Mouse (Mus musculus): ENCODE measurements at regions not wholly inside any gene's neighbourhood (a gene's known extent, or its start where the extent isn't known, plus 50 kb on each side); places are given as distances from the start of the nearest gene placed in this dataset.

DNA sequence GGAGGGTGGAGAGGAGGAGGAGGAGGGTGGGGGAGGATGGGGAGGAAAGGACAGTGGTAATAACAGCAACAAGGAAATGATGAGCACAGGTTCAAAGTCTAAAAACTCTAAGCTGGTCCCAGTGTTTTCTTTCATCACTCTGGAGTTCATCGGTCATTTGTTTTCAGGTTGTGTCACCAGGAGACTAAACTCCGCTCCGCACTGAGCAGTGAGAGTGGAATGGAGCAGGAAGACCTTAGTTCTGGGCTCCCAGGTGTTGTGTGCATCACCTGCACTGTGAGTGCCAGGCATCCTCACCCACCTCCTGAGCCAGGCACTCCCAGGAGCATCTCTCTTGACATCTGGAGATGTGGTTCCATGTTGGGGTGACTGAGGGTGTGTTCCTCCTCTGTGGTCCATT, 241.3 kb upstream of the 1700056E22Rik start:
- H3K4me1 ChIP-seq (ENCODE audit: control insufficient read depth in 1 of 2, insufficient read depth in 2 of 2, low read length in 2 of 2) = no peaks in the 10 kb centered on the region
- no peak for TF ChIP-seq SIN3A (IDR thresholded peaks at IDR 0.05; ENCODE audit: low read length)
- no peak for TF ChIP-seq MEF2A (IDR thresholded peaks at IDR 0.05; ENCODE audit: extremely low read depth, insufficient replicate concordance, low read depth, low read length, poor library complexity, severe bottlenecking)
- TF ChIP-seq MXI1 (IDR thresholded peaks at IDR 0.05; ENCODE audit: low read depth, low read length) = no peak
- TF ChIP-seq KAT2A (conservative IDR thresholded peaks at IDR 0.05; ENCODE audit: low read depth, low read length) = no peak
- H3K36me3 ChIP-seq (ENCODE audit: control insufficient read depth in 1 of 2, insufficient read depth in 2 of 2, low read length in 2 of 2) = no peaks in the 10 kb centered on the region
- no peak overlapping the region for H3K4me3 ChIP-seq (ENCODE audit: control insufficient read depth in 1 of 2, insufficient read depth in 1 of 2, low read depth in 2 of 2, low read length in 2 of 2)
- no peaks in the 10 kb centered on the region for H3K27me3 ChIP-seq (ENCODE audit: control insufficient read depth in 1 of 2, insufficient read depth in 2 of 2, low read length in 2 of 2)
- no peak overlapping the region for H3K27ac ChIP-seq (ENCODE audit: control insufficient read depth, low read depth, low read length)
- no peaks in the 10 kb centered on the region for H3K79me2 ChIP-seq (ENCODE audit: control insufficient read depth, insufficient read depth, low read length, poor library complexity)
- DNase-seq (ENCODE audit: low read depth, low spot score) = no peak
- no peak overlapping the region for H3K9ac ChIP-seq (ENCODE audit: control insufficient read depth, low read depth, low read length, poor library complexity, severe bottlenecking)
- H3K9me3 ChIP-seq (replicated peaks; ENCODE audit: insufficient read depth, low read length) = no peaks in the 10 kb centered on the region

DNA sequence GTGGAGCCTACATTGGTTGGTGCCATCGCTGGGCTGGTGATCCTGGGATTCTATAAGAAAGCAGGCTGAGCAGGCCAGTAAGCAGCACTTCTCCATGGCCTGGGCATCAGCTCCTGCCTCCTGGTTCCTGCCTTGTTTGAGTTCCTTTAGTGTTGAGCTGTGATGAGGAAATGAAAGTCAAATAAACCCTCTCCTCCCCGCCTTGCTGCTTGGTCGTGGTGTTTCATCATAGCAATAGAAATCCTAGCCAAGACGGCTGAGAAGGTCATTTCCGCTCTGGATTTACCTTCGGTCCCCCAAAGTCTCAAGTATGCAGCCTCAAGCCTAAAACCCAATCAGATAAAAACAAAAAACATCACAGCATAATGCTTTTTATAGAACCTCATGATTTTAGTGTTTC, 240.6 kb upstream of the 1700056E22Rik start:
- DNase-seq (ENCODE audit: low read depth, low spot score) = no peak
- Histone ChIP-seq H3K9ac (ENCODE audit: control insufficient read depth, low read depth, low read length, poor library complexity, severe bottlenecking) (no peak overlapping the region), H3K27ac (ENCODE audit: control insufficient read depth, low read depth, low read length) (no peak overlapping the region), H3K27me3 (ENCODE audit: control insufficient read depth in 1 of 2, insufficient read depth in 2 of 2, low read length in 2 of 2) (no peaks in the 10 kb centered on the region), H3K79me2 (ENCODE audit: control insufficient read depth, insufficient read depth, low read length, poor library complexity) (no peaks in the 10 kb centered on the region), H3K4me1 (ENCODE audit: control insufficient read depth in 1 of 2, insufficient read depth in 2 of 2, low read length in 2 of 2) (no peaks in the 10 kb centered on the region), H3K4me3 (ENCODE audit: control insufficient read depth in 1 of 2, insufficient read depth in 1 of 2, low read depth in 2 of 2, low read length in 2 of 2) (no peak overlapping the region), H3K36me3 (ENCODE audit: control insufficient read depth in 1 of 2, insufficient read depth in 2 of 2, low read length in 2 of 2) (no peaks in the 10 kb centered on the region), H3K9me3 (replicated peaks; ENCODE audit: insufficient read depth, low read length) (no peaks in the 10 kb centered on the region)
- no peak for TF ChIP-seq KAT2A (conservative IDR thresholded peaks at IDR 0.05; ENCODE audit: low read depth, low read length)
- TF ChIP-seq SIN3A (IDR thresholded peaks at IDR 0.05; ENCODE audit: low read length) = no peak
- TF ChIP-seq MYB (IDR thresholded peaks at IDR 0.05; ENCODE audit: low read depth, low read length) = no peak
- TF ChIP-seq NELFE (IDR thresholded peaks at IDR 0.05; ENCODE audit: low read depth, low read length) = no peak
- TF ChIP-seq MXI1 (IDR thresholded peaks at IDR 0.05; ENCODE audit: low read depth, low read length) = no peak
- TF ChIP-seq ETS1 (IDR thresholded peaks at IDR 0.05; ENCODE audit: low read depth, low read length) = no peak
- TF ChIP-seq POLR2A (IDR thresholded peaks at IDR 0.05; ENCODE audit: control insufficient read depth in 1 of 2, insufficient read depth in 1 of 2, low read depth in 1 of 2, low read length in 2 of 2, poor library complexity in 1 of 2) = no peak
- TF ChIP-seq E2F4 (IDR thresholded peaks at IDR 0.05; ENCODE audit: borderline replicate concordance, low read depth, low read length) = no peak
- TF ChIP-seq ZC3H11A (IDR thresholded peaks at IDR 0.05; ENCODE audit: low read depth, low read length) = no peak
- TF ChIP-seq RAD21 (IDR thresholded peaks at IDR 0.05; ENCODE audit: low read depth, low read length) = no peak
- no peak for TF ChIP-seq RCOR1 (IDR thresholded peaks at IDR 0.05; ENCODE audit: low read depth, low read length)
- no peak for TF ChIP-seq POLR2AphosphoS5 (IDR thresholded peaks at IDR 0.05; ENCODE audit: borderline replicate concordance, low read depth, low read length)
- no peak for TF ChIP-seq ZNF384 (IDR thresholded peaks at IDR 0.05; ENCODE audit: low read depth, low read length)
- no peak for TF ChIP-seq ZKSCAN1 (IDR thresholded peaks at IDR 0.05; ENCODE audit: low read depth, low read length)
- no peak for TF ChIP-seq SMC3 (IDR thresholded peaks at IDR 0.05; ENCODE audit: low read depth, low read length)
- no peak for TF ChIP-seq JUND (IDR thresholded peaks at IDR 0.05; ENCODE audit: low read depth, low read length)
- no peak for TF ChIP-seq EP300 (IDR thresholded peaks at IDR 0.05; ENCODE audit: low read depth in 1 of 2, low read length in 2 of 2)

All from MEL (cell line).